Mouse (Mus musculus): Measurements from ENCODE around the gene Zbtb4. TPM values are rescaled to one million over a fixed set of nuclear protein-coding genes. Genes with fewer than 3 reads are reported as not detected.

The Zbtb4 gene
- polyA plus RNA-seq, 1 experiment from 2014 or later, result 6.2 TPM

DNA sequence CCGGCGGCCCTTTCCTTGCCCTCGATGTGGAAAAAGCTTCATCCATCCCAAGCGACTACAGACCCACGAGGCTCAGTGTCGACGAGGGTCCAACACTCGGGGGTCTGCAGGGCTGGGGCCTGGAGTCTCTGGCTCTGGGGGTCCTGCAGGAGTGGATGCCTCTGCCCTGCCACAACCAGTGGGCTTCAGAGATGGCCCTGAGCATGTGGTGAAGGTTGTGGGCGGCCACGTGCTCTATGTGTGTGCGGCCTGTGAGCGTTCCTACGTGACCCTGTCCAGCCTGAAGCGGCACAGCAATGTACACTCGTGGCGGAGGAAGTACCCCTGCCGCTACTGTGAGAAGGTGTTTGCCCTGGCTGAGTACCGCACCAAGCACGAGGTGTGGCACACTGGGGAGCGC, 10.8 kb downstream of the Zbtb4 start:
- no peak overlapping the region for H3K4me3 ChIP-seq (ENCODE audit: low read length)
- H3K27me3 ChIP-seq (replicated peaks; ENCODE audit: control insufficient read depth, insufficient read depth, low read length), result no peaks in the 10 kb centered on the region
- no peak overlapping the region for H3K27ac ChIP-seq (ENCODE audit: low read depth, low read length)
- no peak overlapping the region for H3K4me2 ChIP-seq (ENCODE audit: low read length)
- peaks cover 12% of the 10 kb centered on the region for H3K36me3 ChIP-seq (ENCODE audit: control insufficient read depth, insufficient read depth, low read length)
- H3K9ac ChIP-seq (ENCODE audit: low read depth, low read length), result no peak overlapping the region
- 88% methylated on average over 19 of the region's 20 CpGs for WGBS
- H3K9me3 ChIP-seq (ENCODE audit: control insufficient read depth, low read length), result no peaks in the 10 kb centered on the region
- ATAC-seq, result no peak
- no peaks in the 10 kb centered on the region for H3K4me1 ChIP-seq (ENCODE audit: control insufficient read depth, insufficient read depth, low read depth, low read length)

DNA sequence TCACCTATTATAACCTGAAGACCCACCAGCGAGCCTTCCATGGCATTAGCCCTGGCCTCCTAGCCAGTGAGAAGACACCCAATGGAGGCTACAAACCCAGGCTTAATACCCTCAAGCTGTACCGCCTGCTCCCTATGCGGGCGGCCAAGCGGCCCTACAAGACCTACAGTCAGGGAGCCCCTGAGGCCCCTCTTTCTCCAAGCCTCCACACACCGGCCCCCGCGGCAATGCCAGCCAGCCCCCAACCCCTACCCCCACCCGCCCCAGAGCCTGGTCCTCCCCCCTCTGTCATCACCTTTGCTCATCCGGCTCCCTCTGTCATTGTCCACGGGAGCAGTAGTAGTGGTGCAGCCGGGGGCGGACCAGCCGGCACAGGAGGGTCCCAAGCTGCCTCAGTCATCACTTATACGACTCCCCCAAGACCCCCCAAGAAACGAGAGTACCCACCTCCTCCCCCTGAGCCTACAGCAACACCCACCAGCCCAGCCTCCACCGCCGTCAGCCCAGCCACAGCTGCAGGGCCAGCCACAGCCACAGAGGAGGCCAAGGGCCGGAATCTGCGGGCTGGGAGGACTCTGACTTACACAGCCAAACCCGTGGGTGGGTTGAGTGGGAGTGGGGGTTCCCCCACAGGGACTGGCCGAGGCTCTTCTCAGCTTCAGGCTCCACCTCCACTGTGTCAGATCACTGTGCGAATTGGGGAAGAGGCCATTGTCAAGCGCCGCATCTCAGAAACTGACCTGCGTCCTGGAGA, 12.0 kb downstream of the Zbtb4 start:
- Histone ChIP-seq H3K27me3 (replicated peaks; ENCODE audit: control insufficient read depth, insufficient read depth, low read length) (no peaks in the 10 kb centered on the region), H3K4me2 (ENCODE audit: low read length) (no peak overlapping the region), H3K4me1 (ENCODE audit: control insufficient read depth, insufficient read depth, low read depth, low read length) (no peaks in the 10 kb centered on the region), H3K9me3 (ENCODE audit: control insufficient read depth, low read length) (no peaks in the 10 kb centered on the region), H3K4me3 (ENCODE audit: low read length) (no peak overlapping the region), H3K27ac (ENCODE audit: low read depth, low read length) (no peak overlapping the region), H3K9ac (ENCODE audit: low read depth, low read length) (no peak overlapping the region), H3K36me3 (ENCODE audit: control insufficient read depth, insufficient read depth, low read length) (peaks cover 12% of the 10 kb centered on the region)
- WGBS, result 61% methylated on average over 26 of the region's 26 CpGs
- ATAC-seq, result no peak; the same call in 1 of the 2 replicates

DNA sequence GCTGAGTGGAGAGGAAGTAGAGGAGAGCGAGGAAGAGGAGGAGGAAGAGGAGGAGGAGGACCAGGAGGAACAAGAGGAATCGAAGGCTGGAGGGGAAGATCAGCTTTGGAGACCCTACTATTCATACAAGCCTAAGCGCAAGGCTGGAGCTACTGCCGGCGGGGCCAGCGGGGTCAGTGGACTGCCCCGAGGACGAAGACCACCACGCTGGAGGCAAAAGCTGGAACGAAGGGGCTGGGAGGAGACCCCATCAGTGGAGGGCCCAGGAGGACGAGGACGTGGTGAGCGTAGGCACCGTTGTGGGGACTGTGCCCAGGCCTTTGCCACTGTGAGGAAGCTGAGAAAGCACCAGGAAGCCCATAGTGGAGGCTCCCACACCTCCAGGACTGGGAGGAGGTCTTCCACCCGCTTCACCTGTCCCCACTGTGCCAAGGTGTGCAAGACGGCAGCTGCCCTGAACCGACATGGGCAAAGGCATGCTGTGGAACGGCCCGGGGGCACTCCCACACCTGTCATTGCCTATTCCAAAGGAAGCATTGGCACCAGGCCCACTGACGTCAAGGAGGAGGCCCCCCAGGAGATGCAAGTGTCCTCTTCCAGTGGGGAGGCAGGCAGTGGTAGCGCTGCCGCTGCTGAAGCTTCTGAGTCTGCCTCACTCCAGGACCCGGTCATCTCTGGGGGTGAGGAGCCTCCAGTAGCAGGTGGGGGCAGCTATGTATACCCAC, 12.7 kb downstream of the Zbtb4 start:
- ATAC-seq, result no peak
- 62% methylated on average over 23 of the region's 23 CpGs for WGBS
- Histone ChIP-seq H3K27ac (ENCODE audit: low read depth, low read length) (no peak overlapping the region), H3K36me3 (ENCODE audit: control insufficient read depth, insufficient read depth, low read length) (peaks cover 12% of the 10 kb centered on the region), H3K9ac (ENCODE audit: low read depth, low read length) (no peak overlapping the region), H3K4me2 (ENCODE audit: low read length) (no peak overlapping the region), H3K4me1 (ENCODE audit: control insufficient read depth, insufficient read depth, low read depth, low read length) (no peaks in the 10 kb centered on the region), H3K4me3 (ENCODE audit: low read length) (no peak overlapping the region), H3K9me3 (ENCODE audit: control insufficient read depth, low read length) (no peaks in the 10 kb centered on the region), H3K27me3 (replicated peaks; ENCODE audit: control insufficient read depth, insufficient read depth, low read length) (no peaks in the 10 kb centered on the region)

DNA sequence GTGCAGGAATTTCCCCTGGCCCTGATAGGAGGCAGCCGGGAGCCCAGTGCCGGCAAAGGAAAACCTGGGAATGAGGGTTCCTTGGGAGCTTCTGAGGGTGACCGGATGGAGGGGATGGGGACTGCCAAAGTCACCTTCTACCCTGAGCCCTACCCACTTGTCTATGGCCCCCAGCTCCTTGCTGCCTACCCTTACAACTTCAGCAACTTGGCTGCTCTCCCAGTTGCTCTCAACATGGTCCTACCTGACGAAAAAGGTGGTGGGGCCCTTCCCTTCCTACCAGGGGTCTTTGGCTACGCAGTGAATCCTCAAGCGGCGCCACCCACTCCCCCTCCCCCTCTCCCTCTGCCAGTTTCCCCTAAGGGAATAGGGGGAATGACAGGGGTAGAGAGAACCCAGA, 13.3 kb downstream of the Zbtb4 start:
- Histone ChIP-seq H3K27ac (ENCODE audit: low read depth, low read length) (no peak overlapping the region), H3K27me3 (replicated peaks; ENCODE audit: control insufficient read depth, insufficient read depth, low read length) (no peaks in the 10 kb centered on the region), H3K9ac (ENCODE audit: low read depth, low read length) (no peak overlapping the region), H3K9me3 (ENCODE audit: control insufficient read depth, low read length) (no peaks in the 10 kb centered on the region), H3K36me3 (ENCODE audit: control insufficient read depth, insufficient read depth, low read length) (peaks cover 12% of the 10 kb centered on the region), H3K4me1 (ENCODE audit: control insufficient read depth, insufficient read depth, low read depth, low read length) (no peaks in the 10 kb centered on the region), H3K4me3 (ENCODE audit: low read length) (no peak overlapping the region), H3K4me2 (ENCODE audit: low read length) (no peak overlapping the region)
- no peak for ATAC-seq
- WGBS, result 47% methylated on average over 7 of the region's 7 CpGs

DNA sequence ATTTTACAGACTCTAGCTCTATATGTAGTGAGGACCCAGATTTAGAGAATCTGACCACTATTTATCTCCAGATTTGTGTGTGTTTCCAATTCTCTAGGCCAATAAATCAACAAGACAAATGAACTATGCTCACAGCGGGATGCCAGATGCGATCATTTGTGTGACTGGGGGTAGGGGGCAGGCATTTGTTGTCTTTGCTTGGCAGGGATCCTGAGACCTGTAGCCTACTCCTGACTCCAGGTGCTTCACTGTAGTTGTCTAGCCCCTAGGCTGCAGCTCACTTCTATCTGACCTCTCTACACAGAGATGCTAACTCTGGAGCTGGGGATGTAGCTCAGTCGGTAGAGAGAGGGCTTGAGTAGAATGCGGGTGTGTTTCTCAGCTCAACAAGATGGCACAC, 16.1 kb downstream of the Zbtb4 start:
- H3K4me3 ChIP-seq (ENCODE audit: low read length), result no peak overlapping the region
- no peaks in the 10 kb centered on the region for H3K9me3 ChIP-seq (ENCODE audit: control insufficient read depth, low read length)
- no peak overlapping the region for H3K4me2 ChIP-seq (ENCODE audit: low read length)
- WGBS, result 29% methylated on average over 4 of the region's 4 CpGs
- no peaks in the 10 kb centered on the region for H3K27me3 ChIP-seq (replicated peaks; ENCODE audit: control insufficient read depth, insufficient read depth, low read length)
- H3K27ac ChIP-seq (ENCODE audit: low read depth, low read length), result no peak overlapping the region
- no peaks in the 10 kb centered on the region for H3K4me1 ChIP-seq (ENCODE audit: control insufficient read depth, insufficient read depth, low read depth, low read length)
- ATAC-seq, result no peak
- H3K9ac ChIP-seq (ENCODE audit: low read depth, low read length), result no peak overlapping the region
- H3K36me3 ChIP-seq (ENCODE audit: control insufficient read depth, insufficient read depth, low read length), result peaks cover 5% of the 10 kb centered on the region

DNA sequence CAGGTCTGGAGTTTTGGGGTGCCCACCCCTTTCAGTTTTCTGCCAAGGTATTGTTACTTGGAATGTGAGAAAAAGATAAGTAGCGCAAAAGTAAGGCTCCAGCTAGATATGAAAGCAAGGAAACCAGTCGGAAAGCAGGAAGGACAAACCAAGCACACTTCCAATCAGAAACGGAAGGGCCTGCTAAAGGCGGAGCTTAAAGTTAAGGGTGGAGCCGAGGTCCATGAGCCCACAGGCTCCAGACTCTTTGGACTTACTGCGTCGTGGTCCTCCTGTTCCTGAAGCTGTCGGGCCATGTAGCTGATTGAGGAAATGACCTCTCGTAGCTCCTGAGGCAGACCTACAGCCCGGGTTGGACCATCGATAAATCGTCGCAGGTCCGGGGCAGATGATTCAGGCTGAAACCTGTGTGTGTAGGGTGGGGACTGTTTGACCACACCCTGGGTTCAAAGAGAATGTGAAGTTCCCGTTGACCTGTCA, 19.1 kb downstream of the Zbtb4 start:
- 48% methylated on average over 15 of the region's 15 CpGs for WGBS
- no peaks in the 10 kb centered on the region for H3K4me1 ChIP-seq (ENCODE audit: control insufficient read depth, insufficient read depth, low read depth, low read length)
- H3K36me3 ChIP-seq (ENCODE audit: control insufficient read depth, insufficient read depth, low read length), result no peaks in the 10 kb centered on the region
- H3K9ac ChIP-seq (ENCODE audit: low read depth, low read length), result no peak overlapping the region
- no peaks in the 10 kb centered on the region for H3K27me3 ChIP-seq (replicated peaks; ENCODE audit: control insufficient read depth, insufficient read depth, low read length)
- no peaks in the 10 kb centered on the region for H3K9me3 ChIP-seq (ENCODE audit: control insufficient read depth, low read length)
- no peak overlapping the region for H3K27ac ChIP-seq (ENCODE audit: low read depth, low read length)
- no peak overlapping the region for H3K4me2 ChIP-seq (ENCODE audit: low read length)
- H3K4me3 ChIP-seq (ENCODE audit: low read length), result no peak overlapping the region
- ATAC-seq, result no peak

DNA sequence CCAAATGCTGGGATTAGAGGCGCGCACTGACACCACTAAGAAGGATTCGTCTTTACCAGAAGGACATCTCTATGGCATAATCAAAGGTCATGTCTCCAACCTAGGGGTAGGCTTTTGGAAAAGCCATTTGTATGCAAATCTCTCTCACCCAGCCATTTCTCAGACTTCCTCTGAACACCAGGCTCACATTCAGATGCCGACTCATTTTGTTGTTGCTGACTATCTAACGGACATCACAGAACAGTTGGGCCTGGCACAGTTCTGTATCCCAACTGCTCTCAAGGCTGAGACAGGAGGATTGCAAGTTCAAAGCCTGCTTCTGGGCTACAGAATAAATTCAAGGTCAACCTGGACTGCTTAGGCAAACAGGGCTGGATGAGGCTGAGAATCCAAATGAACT, 21.6 kb downstream of the Zbtb4 start:
- WGBS, result 85% methylated on average over 5 of the region's 5 CpGs

DNA sequence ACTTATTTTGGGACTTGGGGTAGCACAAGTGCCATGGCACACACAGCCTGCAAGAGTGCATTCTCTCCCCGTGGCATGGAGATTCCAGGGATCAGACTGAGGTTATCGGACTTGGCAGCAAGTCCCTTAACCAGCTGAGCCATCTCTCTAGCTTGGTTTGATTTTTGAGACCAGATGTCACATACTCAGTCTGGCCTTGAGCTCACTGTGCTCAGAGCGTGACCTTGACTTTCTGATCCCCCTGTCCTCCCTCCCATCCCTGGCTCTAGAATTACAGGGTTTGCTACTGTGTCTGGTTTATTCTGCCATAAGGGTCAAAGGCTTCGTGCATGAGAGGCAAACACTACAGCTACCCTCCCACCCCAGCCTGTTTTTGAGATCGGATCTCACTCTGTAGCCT, 23.7 kb downstream of the Zbtb4 start:
- no peak overlapping the region for H3K4me3 ChIP-seq (ENCODE audit: low read length)
- ATAC-seq, result no peak
- 65% methylated on average over 5 of the region's 5 CpGs for WGBS
- no peak overlapping the region for H3K9ac ChIP-seq (ENCODE audit: low read depth, low read length)
- H3K36me3 ChIP-seq (ENCODE audit: control insufficient read depth, insufficient read depth, low read length), result no peaks in the 10 kb centered on the region
- H3K4me2 ChIP-seq (ENCODE audit: low read length), result no peak overlapping the region
- H3K27me3 ChIP-seq (replicated peaks; ENCODE audit: control insufficient read depth, insufficient read depth, low read length), result 0 out of 2 replicates have a peak, but pooled peaks cover 4% of the 10 kb centered on the region
- no peaks in the 10 kb centered on the region for H3K9me3 ChIP-seq (ENCODE audit: control insufficient read depth, low read length)
- H3K4me1 ChIP-seq (ENCODE audit: control insufficient read depth, insufficient read depth, low read depth, low read length), result no peaks in the 10 kb centered on the region
- H3K27ac ChIP-seq (ENCODE audit: low read depth, low read length), result no peak overlapping the region

More for the DNA sequence above, 21.6 kb downstream of the Zbtb4 start:
- H3K4me3 ChIP-seq (ENCODE audit: low read length), result no peak overlapping the region
- no peak overlapping the region for H3K4me2 ChIP-seq (ENCODE audit: low read length)
- no peak overlapping the region for H3K9ac ChIP-seq (ENCODE audit: low read depth, low read length)
- no peaks in the 10 kb centered on the region for H3K9me3 ChIP-seq (ENCODE audit: control insufficient read depth, low read length)
- no peaks in the 10 kb centered on the region for H3K4me1 ChIP-seq (ENCODE audit: control insufficient read depth, insufficient read depth, low read depth, low read length)
- H3K36me3 ChIP-seq (ENCODE audit: control insufficient read depth, insufficient read depth, low read length), result no peaks in the 10 kb centered on the region
- no peak overlapping the region for H3K27ac ChIP-seq (ENCODE audit: low read depth, low read length)
- no peaks in the 10 kb centered on the region for H3K27me3 ChIP-seq (replicated peaks; ENCODE audit: control insufficient read depth, insufficient read depth, low read length)
- ATAC-seq, result no peak

DNA sequence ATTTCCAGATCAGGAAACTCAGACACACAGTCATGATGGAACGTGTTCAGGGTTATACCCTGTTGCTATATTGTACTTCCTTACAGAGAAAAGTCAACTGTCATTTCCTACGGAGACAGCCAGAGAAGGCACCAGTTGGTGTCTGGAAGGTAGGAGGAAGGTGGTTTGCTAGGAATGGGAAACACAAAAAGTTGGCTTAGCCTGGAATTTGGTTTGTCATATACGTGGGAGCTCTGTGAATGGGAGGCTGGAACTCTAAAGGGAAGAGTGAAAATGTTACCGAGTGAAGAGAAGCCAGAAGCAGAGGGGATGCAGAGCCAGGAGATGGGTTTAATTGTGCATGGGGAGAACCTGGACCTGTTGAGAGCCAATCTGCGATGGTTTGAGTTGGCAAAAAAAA, 25.7 kb downstream of the Zbtb4 start:
- 72% methylated on average over 5 of the region's 5 CpGs for WGBS
- no peaks in the 10 kb centered on the region for H3K36me3 ChIP-seq (ENCODE audit: control insufficient read depth, insufficient read depth, low read length)
- peaks cover 4% of the 10 kb centered on the region; the same call in 1 of the 2 replicates for H3K27me3 ChIP-seq (replicated peaks; ENCODE audit: control insufficient read depth, insufficient read depth, low read length)
- no peaks in the 10 kb centered on the region for H3K9me3 ChIP-seq (ENCODE audit: control insufficient read depth, low read length)
- no peak overlapping the region for H3K4me2 ChIP-seq (ENCODE audit: low read length)
- H3K9ac ChIP-seq (ENCODE audit: low read depth, low read length), result no peak overlapping the region
- H3K4me3 ChIP-seq (ENCODE audit: low read length), result no peak overlapping the region
- ATAC-seq, result no peak
- H3K27ac ChIP-seq (ENCODE audit: low read depth, low read length), result no peak overlapping the region
- peaks cover 5% of the 10 kb centered on the region; the same call in 1 of the 2 replicates for H3K4me1 ChIP-seq (ENCODE audit: control insufficient read depth, insufficient read depth, low read depth, low read length)
